Mouse (Mus musculus) ES-Bruce4 (cell line): Measurements from ENCODE around the gene Olfr1392.

ENCODE experiments used
- CTCF ChIP-seq: IDR thresholded peaks from one replicate; pipeline ENCODE4 v1.8.1; 2011; ENCODE audit warnings: low read depth, low read length
- POLR2A ChIP-seq: IDR thresholded peaks from one replicate; pipeline ENCODE4 v1.8.1; 2011; ENCODE audit warnings: low read length; ENCODE audit not compliant: insufficient read depth

DNA sequence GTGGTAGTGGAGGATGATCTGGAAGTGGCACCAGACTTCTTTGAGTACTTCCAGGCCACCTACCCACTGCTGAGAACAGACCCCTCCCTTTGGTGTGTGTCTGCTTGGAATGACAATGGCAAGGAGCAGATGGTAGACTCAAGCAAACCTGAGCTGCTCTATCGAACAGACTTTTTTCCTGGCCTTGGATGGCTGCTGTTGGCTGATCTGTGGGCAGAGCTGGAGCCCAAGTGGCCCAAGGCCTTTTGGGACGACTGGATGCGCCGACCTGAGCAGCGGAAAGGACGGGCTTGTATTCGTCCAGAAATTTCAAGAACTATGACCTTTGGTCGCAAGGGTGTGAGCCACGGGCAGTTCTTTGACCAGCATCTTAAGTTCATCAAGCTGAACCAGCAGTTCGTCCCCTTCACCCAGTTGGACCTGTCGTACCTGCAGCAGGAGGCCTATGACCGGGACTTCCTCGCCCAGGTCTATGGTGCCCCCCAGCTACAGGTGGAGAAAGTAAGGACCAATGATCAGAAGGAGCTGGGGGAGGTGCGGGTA lies 23.7 kb upstream of the Olfr1392 start:
- TF ChIP-seq POLR2A (no peak), CTCF (no peak)
